Mouse (Mus musculus): ENCODE results near the gene Spata5.

Spata5 gene

DNA sequence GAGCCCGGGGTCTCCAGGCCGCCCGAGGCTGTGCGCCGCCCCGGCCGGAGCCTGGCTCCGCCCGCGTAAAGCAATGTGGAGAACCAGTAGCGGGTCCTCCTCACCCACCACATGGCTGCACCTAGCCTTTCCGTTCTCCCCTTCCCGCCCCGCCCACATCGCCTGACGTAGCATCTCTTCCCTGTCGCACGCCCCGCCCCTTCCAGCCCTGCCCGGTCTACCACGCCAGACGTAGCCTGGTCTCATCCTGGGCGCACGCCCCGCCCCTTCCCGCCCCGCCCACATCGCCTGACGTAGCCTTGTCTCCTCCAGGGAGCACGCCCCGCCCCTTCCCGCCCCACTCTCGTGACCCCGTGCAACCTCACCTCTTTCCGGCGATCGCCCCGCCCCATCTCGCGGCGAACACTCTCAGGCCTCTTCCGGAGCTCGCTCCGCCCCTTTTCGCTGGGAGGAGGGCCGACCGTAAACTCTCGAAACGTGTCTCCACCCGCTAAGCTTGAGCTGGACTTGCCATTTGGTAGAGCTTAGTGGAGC is at the start of gene Spata5:
Spata5 (plus strand) TSS at position 439 of the 534 bp plus-strand sequence.
- DNase-seq (ENCODE audit: extremely low spot score, low spot score) = peak; percentile 100

DNA sequence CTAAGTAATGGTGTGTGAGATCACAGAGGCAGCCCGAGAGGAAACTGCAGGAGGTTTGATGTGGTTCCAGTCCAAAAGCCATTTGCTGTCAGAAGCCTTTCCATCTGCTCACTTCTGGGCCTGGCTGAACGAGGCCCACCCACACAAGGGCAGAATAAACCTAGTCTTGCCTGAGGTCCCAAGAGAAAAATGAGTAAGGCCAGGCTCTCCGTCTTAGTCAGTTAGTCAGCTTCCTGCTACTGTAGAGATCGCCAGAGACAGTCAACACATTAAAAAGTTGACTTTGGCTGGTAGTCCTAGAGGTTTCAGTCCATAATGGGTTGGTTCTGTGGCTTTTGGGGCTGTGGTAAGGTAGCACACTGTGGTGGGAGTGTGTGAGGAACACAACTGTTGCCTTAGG is 49.3 kb upstream of the Spata5 start:
- no peak for DNase-seq (ENCODE audit: extremely low spot score, low spot score)

DNA sequence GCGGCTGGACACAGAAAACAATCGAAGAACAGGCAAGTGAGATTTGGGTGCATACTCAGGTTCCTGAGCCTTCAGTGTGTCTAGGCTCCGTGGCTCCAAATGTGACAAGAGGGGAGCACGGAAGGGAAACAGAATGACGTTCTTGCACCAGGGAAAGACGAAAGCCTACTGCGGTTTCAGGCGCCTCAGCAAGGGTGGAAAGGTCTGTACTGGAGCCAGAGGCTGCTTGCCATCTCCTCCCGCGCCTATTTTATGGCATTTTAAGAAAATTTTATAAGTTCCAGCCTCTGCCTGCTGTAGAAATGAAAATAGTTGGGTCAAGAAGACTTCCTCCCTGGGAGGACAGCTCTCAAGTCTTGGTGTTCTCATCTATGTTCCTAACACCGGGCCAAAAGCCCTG is 46.0 kb upstream of the Spata5 start:
- no peak for DNase-seq (ENCODE audit: extremely low spot score, low spot score)

DNA sequence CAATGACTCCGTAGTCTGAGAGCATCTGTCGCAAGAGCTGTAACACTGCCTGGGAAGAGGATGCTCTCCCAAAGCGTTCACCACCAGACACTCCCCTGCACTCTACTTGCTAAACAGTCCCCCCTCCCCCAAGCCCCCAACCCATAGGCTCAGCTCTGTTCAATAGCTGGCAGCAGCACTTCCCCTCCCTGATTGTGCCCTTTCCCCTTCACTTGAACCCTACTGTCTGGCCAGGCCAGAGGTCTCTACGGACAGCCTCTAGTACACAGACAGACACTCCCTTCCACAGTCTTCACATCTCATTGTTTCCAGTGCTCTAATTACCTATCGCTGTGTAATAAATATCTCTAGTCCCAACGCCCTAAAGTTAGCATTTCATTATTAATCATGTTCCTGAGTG is 41.8 kb upstream of the Spata5 start:
- DNase-seq (ENCODE audit: extremely low spot score, low spot score) = no peak

DNA sequence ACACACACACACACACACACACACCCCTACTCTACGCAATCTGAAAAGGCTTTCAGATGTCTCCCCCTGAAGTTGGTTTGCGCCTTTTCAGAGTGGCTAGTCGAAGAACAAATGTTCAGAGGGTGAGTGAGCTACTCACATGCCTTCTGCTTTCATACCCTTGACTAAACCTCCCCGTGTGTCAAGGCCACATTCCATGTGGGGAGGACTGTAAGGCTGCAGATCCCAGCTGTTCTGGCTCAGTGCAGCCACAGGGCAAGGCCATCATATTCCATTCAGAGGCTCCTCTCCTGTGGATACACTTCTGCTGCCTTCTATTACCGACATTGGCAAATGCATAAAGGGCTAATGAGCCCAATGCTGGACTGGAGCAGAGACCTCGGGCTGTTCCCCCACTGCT is 41.3 kb upstream of the Spata5 start:
- DNase-seq (ENCODE audit: extremely low spot score, low spot score) = no peak

DNA sequence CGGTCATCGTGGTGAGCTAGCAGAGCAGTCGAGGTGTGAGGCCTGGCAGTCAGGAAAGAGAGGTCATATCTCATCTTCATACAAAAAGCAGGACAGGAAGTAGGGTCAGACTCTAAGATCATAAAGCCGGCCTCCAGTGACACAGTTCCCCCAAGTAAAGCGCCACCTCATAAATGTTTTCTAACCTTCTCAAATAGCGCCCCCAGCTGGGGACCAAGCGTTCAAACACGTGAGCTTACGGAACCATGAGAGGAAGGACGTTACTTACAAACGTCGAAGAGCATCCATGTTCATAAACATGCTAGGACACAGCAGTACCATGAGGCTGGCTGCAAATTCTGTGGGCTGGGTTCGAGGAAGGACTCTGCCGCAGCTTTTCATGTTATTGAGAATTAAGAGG is 40.5 kb upstream of the Spata5 start:
- DNase-seq (ENCODE audit: extremely low spot score, low spot score) = no peak

DNA sequence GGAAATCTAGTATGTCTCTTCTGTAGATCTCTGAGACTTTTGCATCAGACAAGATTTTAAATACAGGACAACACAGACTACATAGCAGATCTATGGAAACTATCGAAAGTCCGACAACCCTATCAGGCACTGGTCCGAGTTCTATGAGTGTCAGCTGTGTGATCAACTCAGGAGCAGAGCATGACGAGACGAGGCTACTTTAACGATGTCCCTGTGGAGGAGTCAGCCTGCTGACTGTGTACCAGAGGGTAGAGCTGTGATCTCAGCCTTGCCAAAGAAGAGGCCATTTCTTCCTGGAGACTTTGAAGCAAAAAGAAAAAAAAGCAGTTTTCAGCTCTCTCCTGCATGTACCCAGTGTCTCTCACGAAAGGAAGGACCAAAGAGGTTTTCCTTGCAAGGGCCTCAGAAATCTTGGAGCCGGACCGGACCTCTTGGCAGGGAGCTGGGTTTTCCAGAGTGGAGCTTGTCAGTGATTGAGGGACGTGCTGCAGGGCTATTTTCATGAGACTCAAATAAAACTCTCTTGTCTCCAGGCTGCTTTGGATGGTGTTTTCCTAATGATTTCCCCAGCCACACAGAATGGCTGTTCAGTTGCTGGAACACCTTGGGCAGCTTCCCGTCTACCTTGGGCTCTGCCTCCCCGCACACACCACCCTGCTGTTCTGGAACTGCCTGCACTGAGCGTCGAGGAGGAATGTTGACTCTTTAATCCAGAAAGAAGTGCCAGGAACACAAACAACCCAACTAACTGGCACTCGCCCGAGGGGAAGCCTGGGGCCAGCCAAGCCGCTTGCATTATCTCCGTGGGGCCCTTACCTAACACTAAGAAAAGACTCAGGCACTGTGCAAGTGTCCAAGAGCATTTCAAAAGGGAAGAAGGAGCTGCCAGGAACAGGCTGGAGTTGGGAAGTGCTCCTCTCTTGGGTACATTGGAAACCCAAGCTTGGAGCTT is 39.5 kb upstream of the Spata5 start:
- DNase-seq (ENCODE audit: extremely low spot score, low spot score) = no peak

DNA sequence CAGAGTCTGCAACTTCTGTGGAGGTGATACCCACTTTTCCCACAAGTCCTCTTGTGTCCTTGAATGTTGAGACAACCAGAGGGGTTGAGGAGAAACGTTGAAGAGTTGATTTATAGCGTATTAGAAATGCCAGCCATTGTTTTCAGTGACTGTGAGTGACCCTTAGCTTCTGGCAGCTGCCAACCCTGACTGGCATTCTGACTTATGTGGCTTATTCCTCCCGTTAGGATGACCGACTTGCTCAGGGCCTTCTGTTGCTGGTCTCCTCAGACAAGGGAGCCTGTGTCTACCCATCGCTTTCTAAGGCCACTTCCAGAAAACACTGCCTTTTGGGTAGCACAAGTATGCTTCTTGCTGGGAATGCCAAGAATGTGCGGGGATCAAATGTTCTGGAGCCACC is 38.2 kb upstream of the Spata5 start:
- no peak for DNase-seq (ENCODE audit: extremely low spot score, low spot score)

DNA sequence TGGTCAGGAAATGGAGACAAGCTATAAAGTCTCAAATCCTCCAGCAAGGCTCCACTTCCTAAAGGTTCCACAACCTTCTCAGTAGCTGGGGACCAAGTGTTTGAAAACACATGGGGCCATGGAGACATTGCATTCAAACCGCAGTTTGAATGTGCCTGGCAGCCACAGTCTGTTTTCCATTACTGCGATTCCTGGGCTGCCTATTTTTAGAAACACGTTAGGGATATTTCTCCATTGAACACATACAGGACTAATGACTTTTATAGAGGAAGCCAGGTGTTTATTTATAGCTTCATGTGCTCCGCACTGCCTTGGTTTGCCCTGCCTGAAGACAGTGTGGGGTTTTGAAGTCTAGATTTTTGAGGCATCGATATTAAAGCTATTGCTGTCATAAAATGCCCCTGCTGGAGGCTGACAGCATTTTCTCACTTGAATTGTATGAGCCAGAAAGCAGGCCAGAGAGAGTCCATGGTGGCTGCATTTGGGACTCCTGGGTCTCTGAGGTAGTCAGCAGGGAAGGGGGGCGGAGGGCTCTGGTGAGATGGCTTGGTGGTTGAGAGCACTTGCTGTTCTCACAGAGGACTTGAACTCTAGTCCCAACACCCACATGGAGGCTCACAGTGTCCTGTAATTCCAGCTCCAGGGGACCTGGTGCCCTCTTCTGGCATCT is 36.5 kb upstream of the Spata5 start:
- DNase-seq (ENCODE audit: extremely low spot score, low spot score) = no peak

DNA sequence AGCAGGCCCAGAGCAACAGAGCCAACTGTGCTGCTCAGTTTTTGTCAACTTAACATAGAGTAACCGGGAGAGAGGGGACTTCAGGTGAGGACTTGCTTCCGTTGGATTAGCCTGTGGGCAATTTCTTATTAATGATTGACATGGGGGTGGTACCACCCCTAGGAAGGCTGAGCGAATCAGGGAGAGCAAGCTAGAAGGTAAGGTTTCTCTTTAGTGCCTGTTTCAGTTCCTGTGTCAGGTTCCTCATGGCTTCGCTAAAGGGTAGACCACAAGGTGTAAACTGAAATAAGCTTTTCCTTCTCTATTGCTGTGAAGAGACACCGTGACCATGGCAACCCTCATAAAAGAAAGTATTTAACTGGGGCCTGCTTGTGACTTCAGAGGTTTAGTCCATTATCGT is 32.4 kb upstream of the Spata5 start:
- no peak for DNase-seq (ENCODE audit: extremely low spot score, low spot score)

DNA sequence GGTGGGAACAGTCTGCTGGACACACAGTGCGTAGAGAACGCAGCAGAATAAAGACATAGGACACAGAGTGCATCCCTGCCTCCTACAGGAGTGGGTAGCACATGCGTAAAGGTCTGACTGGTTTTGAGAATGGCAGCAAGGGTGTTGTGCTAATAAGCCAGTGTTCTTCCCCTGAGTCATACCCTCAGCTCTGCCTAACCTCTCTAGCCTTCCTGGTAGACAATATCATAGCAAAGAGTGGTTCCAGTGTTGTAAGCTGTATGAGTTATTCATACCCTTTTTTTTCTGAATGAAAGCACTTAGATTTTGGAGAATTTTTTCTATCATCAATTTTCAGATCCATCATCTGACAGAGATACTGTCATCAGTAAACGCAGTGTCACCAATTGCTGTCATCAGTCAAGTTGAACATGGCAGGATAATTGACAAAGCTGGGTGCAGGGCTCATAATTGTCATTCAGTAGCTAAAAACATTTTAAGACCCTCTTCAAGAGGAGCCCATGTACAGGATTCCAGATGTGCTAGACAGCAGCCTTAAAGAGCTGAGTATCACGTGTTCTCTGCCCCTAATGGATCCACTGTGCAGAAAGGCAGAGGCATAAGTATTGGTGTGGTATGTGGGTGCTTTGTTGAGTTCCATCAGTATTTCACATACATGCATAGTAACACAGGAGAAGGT is 22.6 kb upstream of the Spata5 start:
- DNase-seq (ENCODE audit: extremely low spot score, low spot score) = no peak

DNA sequence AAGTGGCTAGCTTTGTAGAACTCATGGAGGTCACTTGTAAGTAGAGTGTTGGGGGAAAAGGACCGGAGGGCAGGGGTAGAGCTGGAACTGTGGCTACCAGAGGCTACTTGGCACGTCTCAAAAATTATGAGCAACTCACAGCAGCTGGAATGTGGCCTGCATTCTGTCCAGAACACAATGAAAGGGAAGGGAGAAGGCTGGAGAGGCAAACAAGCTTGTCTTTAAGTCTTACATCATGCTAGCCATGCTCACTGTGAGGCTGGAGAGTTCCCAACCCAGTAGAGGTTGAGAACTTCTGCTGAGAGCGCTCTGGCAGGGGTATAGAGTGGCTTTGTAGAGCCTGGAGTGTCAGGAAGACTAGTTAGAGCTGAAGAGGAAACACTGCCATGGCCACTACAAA is 22.1 kb upstream of the Spata5 start:
- no peak for DNase-seq (ENCODE audit: extremely low spot score, low spot score)

DNA sequence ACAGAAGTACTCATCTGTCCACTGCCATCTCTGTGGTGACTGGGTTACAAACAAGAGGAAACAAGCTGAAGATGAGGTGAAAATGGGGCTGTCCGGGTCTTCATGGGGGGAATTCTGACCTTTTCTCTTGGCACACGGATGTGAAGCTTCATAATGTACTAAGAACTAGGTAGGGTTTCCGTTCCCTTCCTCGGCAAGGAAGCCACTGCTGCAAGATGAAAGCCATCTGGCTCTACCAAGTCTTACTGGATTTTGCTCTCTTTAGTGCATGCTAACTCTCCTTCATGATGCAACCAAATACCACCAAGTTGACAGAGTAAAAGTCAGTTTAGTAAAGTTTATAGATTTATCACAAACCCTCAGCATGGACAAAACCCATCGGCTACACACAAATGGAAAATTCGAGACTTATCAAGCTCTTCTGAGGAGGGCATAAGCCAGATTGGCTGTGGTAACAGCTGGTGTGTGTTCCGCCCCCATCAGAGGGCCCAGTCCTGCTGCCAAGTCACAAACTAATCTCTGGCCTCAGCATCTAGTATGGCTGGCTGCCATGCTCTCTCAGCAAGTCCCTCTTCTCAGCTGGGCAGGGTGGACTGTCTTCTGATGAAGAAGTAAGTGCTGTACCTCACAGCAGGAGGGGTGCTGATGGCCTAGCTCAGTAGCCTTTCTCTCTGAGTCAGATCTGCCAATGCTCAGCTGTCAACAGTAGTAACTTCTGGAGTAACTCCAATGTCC is 20.9 kb upstream of the Spata5 start:
- DNase-seq (ENCODE audit: extremely low spot score, low spot score) = no peak

DNA sequence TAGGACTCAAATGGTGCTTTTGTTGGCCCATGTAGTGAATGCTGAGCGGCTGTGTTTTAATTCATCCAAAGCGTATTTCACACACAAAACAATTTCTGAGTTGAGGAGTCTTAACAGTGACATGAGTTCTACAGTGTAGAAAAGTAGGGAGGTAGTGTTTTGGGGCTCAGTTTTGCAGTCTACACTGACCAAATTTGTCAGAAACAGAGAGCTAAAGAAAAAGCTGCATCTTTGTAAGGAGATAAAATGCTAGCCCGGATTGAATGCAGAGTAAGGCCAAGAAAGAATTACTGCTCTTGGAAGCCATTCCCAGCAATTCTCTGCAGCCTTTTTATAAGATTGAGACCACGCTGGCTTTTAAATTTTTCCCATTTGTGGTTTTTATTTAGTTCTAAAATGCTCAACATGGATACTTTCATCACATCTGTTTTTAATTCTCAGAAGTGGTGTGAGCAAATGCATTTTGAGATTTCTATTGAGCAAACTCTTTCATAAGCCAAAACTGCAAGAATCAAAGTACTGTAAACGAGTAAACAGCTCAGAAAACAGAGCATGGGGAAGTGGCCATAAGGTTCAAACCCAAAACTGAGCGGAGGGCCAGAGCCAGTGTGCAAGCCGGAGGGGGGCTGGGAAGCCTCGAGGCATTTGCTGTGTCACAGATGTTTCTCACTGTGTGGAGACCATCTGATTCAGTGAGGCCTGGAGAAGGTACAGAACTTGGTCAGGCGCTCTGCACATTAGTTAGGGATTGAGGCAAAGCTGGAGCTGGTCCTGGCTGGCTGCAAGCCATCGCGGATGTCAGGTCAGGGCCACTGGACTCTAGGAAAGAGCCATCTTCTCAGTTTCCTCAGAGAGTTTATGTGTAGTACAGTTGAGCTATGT is 17.7 kb upstream of the Spata5 start:
- DNase-seq (ENCODE audit: extremely low spot score, low spot score) = no peak

DNA sequence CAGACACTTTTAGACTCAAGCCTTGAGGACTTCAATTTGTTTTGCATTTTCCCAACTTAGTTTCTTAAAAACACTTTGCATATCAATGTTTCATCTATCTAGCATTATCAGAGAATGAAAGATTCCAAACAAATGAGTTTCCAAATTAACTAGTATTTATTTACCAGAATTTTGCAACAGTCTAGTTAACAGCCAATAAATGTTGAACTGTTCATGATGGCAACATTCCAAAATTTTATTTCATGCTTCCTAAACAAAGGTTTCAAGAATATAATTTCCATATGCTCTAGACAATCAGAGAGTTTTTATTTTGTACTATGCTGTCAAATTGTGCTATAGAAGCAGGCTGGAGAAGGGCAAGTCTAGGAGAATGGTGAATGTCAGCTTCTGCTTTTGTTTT is 12.1 kb upstream of the Spata5 start:
- DNase-seq (ENCODE audit: extremely low spot score, low spot score) = no peak

DNA sequence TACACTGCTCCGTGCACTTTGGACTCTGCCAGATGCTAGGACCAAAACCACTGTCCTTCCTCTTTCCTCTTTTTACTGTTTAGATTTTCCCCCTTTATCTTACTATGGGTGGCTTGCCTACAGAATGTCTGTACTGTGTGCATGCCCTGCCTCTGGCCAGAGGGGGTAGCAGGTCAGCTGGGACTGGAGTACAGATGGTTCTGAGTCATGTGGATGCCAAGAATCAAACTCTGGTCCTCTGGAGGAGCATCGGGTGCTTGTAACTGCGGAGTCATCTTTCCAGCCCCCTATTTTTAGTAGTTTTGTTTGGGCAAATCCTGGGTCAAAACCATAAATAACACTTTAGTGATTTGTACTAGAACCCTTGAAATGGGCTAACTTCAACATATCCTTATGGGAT is 6.2 kb upstream of the Spata5 start:
- DNase-seq (ENCODE audit: extremely low spot score, low spot score) = no peak

DNA sequence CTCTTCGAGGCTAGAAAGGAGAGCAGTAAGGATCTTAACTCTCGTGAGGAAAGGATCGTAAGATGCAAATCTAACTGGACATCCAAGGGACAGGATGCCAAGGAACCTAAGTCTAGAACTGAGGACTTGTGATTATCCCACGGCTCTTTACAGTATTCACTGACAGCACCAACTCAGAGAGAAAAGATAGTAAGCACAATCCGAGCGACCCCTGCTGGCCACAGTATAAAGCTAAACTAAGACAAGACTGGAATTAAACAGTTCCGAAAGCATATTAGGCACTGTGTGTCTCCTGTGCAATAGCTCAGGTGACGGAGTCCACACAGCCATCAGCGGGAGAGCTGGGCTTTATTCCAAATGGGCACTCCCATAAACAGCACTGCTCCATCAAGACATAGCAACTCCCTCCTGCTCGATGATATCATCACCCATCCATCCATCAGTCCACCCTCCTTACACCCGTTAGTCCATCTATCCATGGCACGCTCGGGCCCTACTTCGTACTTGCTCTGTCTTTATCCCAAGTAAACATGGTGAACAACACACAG is 5.2 kb upstream of the Spata5 start:
- peak; percentile 65 for DNase-seq (ENCODE audit: extremely low spot score, low spot score)

DNA sequence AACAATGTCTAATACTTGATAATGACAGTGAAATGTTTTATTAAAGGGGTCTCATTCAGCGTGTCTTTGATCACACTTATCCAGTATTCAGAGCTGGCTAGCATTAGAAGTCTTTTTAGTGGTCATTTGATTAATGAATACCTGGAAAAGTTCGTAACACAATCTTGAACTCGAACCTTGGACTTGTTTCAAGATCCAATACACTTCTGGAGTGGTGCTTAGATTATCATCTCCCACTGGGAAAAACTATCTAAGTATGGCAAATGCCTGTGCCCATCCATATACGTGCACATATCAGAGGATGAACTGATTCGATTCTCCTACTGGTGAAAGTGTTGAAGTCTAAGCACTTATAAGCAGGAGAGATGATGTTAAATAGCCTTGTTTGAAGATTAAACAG is 1.4 kb upstream of the Spata5 start:
- DNase-seq (ENCODE audit: extremely low spot score, low spot score) = no peak

DNA sequence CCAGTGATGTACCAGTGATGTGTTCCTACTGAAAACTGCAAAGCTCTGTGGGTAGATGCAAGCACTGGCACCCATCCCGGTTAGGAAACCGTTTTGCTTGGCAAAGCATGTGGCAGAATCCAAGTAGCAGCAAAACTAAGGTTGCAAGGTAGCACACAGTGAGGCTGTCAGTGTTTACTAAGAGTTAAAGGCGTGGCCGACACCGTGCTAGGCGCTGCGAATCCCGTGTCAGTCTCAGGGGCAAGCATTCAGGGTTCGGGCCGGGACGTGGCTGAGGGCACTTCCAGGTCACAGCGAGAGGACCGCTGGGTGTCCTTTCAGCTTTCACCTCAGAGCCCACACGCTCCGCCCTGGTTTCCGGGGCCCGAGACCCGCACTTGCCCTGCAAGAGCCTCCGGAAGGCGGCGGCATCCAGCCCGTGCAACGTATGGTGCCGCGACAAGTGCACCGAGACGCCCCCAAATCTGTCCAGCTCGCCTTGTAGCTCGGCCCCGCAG is 687 bp upstream of the Spata5 start:
- no peak for DNase-seq (ENCODE audit: extremely low spot score, low spot score)

DNA sequence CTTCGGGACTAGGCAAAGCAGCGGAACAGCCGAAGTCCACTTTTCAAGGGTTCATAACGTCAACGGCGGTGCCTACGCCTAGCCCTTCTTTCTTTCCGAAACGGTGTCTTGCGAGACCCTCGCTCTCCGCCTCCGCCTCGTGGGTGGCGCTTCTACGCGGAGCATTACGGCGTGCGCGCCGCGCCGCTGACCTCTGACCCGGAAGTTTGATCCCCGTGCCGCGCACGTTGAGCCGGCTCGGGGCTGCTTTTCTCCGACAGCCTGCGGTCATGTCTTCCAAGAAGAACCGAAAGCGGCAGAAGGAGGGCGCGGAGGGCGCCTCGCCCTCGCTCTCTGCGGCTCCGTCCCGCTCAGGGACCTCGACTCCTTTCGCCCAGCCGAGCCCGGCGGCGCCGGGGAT is 376 bp downstream of the Spata5 start, which contains the start of gene Nudt6:
Nudt6 (minus strand) TSS at position 140 of the 400 bp plus-strand sequence.
- peak; percentile 96 for DNase-seq (ENCODE audit: extremely low spot score, low spot score)
